Mouse (Mus musculus): ENCODE data around the gene Sft2d2. TPM values are rescaled to one million over a fixed set of nuclear protein-coding genes. Genes with fewer than 3 reads are reported as not detected.

Sft2d2 gene
- total RNA-seq, 2 experiments from 2014 or later = 27.3 to 33.0 TPM

DNA sequence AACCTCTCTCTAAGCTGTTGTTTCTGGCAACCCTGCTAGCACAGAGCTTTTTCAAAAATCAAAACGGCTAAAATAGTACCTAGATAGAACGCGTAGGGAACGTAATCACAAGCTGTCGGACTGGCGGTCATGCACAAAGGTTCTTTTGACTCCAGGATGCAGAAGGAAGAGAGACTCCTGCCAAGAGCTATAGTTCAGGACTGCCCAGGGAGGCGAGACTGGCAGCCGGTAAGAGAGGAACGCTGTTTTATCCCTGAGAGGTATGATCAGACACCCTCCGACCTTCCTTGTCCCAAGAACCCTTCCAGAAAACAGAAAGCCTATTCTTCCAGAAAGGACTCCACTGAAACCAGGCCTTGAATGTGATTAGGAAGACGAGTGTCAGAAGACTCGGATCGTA lies 2.6 kb downstream of the Sft2d2 start:
- no peak for DNase-seq (ENCODE audit: low spot score in 2 of 2)

DNA sequence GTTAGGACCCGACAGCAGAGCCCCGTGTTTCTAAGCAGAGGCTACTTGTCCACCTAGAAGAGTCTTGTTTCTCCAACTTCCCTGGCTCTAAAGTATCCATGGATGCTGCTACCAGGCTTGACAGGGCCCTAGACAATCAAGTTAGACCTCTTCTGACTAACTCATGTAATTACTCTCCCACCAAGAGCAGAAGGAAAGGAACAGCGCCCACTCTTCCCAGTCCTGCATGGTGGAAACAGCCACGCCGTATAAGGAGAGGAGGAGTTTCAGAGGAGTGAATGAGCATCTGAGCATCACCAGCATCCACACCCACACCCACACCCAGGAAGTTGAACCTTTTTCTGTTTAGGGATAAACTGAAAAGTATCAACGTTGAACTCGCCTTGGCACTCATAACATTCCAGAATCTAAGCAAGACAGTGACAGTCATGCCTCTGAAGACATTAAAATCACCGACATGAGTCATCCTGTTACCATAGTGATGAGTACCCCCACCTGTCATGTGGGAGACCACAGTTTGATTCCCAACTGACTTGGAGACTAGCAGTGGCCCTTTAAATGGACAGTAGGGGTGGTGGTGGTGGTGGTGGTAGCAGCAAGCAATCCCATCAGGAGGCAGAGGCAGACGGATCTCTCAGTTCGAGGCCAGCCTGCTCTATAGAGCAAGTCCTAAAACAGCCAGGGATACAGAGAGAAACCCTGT lies 3.5 kb downstream of the Sft2d2 start:
- DNase-seq (ENCODE audit: low spot score in 2 of 2) = no peak

DNA sequence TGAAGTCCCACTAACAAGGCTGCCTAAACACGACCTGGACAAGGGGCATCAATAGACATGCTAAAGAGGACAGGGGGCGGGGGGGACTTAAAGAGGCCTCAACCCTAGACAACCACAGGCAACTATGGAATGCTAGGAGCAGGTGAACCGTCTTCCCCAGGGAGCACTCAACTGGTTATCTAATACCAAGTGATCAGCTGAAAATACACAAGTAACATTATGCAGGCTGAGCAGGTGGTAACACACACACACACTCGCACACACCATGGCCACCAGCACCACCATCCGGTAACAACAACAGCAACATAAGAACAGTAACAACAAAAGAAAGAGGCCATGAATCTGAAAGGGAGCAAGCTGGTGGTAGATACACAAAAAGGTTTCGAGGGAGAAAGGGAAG lies 4.2 kb downstream of the Sft2d2 start:
- no peak for DNase-seq (ENCODE audit: low spot score in 2 of 2)

- DNase-seq (ENCODE audit: low spot score in 2 of 2) = no peak
Measured at GRCm38 (mm10) chr1:165188806-165189580, 5.2 kb downstream of the Sft2d2 start.

- DNase-seq (ENCODE audit: low spot score in 2 of 2) = no peak
Measured at GRCm38 (mm10) chr1:165187357-165187756, 6.9 kb downstream of the Sft2d2 start.

DNA sequence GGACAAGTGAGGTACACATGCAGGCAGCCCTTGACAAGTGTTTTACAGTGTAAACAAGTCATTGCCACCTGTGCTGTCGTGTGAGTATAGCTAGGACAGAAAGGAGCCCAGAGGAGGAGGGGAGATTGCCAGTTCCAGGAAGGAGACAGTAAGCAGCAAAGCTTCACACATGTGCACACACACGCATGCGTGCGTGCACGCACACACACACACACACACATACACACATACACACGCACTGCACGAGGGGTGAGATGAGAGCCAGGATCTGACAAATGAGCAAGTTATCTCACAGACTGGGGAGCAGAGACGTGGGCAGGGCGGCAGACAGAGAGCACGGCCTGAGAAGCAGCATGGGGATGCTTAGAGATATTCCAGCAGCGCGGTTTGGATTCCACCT lies 7.7 kb downstream of the Sft2d2 start:
- DNase-seq (ENCODE audit: low spot score in 2 of 2) = no peak

DNA sequence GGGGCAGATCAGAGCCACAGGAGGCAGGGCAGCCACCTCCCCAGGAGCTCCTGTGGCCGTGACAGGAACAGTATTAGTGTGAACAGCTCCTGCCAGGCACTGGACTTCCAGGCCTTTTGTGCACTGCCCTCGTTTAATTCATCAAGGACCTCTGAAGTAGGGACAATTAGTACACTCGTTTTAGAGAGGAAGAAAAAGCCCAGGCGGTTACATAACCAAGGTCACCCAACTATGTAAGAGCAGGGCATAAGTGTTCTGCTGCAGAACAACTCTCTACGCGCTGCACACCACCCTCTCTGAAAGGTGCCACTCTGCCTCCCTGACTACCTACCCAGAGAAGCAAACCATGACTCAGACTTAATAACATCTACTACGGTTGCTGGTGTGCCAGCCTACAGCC lies 9.1 kb downstream of the Sft2d2 start:
- no peak for DNase-seq (ENCODE audit: low spot score in 2 of 2)

DNA sequence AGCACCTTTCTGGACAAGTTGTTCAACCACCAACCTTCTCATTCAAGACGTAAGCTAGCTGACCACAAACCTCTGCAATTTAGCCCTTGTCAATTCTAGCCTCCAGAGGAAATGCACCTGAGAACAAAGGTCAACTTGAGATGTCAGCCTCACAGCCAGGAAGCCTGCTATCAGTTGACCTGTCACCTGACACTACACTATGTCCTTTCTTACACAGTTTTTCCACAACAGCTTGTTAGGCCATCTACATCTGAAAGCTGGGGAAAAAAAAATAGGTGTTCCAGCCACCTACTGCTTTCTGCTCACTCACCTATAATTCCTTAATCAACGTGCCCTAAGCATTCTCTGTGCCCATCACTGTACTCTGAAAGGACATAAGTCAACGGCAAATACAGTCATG lies 10.1 kb downstream of the Sft2d2 start:
- no peak for DNase-seq (ENCODE audit: low spot score in 2 of 2)

- DNase-seq (ENCODE audit: low spot score in 2 of 2) = no peak
Measured at GRCm38 (mm10) chr1:165183400-165183799, 10.8 kb downstream of the Sft2d2 start.

- no peak for DNase-seq (ENCODE audit: low spot score in 2 of 2)
Measured at GRCm38 (mm10) chr1:165179321-165179720, 14.9 kb downstream of the Sft2d2 start.

GRCm38 (mm10) chr1:165178075-165178474 lies 16.2 kb downstream of the Sft2d2 start:
- DNase-seq (ENCODE audit: low spot score in 2 of 2) = no peak

DNA sequence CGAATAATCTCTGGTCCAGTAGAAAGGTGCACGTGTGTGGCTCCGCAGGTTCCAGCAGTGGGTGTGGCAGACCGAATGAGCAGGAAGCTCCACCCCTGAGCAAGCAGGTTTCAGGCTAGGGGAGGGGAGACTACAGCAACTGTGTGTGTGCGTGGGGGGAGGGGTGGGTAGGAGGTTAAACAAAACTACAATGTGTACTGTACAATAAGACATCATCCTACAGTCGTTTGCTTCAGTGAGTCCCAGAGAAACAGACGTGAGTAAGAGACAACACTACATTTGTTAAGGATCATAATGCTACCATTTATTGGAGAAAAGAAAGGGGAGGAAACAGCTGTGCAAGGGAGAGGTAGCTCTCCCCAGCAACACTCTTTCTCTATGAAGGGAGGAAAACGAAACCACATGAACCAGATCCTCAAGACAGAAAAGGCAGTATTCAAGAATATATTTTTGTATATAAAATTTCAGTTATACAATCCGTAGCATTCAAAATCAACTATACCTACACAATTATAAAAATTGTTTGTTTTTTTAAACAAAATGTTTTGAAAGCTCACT lies 20.1 kb downstream of the Sft2d2 start:
- DNase-seq (ENCODE audit: low spot score in 2 of 2) = no peak

- no peak for DNase-seq (ENCODE audit: low spot score in 2 of 2)
Measured at GRCm38 (mm10) chr1:165171277-165171676, 23.0 kb downstream of the Sft2d2 start.

- DNase-seq (ENCODE audit: low spot score in 2 of 2) = no peak
Measured at GRCm38 (mm10) chr1:165170157-165170556, 24.1 kb downstream of the Sft2d2 start.

DNA sequence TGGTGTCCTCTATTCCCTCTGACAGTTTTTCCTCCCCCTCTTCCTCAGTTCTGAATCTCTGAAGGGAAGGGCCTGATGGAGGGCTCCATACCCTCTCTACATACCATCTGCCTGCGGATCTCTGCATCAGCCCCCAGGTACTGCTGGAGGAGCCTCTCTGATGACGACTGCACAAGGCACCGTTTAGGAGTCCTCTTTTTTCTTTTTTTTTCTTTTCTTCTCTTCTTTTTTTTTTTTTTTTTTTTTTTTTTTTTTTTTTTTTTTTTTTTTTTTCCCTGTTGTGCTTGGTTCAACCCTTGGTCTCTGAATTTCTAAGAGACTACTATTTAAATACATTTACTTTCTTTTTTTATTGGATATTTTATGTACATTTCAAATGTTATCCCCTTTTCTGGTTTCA lies 24.8 kb downstream of the Sft2d2 start:
- no peak for DNase-seq (ENCODE audit: low spot score in 2 of 2)

GRCm38 (mm10) chr1:165164920-165165319 lies 29.3 kb downstream of the Sft2d2 start:
- DNase-seq (ENCODE audit: low spot score in 2 of 2) = no peak

DNA sequence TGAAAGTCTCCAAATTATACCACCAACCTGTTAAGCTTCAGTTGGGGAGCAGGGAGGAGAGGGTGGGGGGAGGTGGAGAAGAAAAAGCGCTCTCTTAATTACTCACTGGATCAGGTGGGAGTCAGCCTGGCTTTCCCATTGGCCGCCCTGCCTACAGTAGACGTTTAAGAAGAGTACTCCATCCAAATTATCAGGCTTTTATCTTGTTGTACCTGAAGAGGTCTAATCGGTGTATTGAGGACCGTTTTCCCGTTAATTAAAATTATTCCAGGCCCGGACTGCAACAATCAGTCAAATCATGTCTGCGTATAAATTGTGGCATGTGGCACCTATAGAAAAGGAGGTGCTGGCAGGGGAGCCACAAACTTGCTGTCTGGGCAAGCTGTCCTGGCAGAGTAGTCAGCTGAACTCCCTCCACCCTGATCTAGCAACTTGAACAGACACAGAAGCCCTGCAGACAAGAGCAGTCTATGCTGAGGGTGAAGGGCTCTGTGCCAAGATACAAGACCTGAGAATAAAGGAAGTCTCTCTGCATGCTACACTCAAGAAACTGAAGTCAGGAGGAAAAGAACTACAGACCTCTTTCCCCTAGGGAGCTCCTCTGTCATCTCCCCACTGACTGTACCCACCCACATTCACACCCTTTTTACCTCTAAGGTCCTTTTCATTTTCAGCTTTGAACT lies 33.4 kb downstream of the Sft2d2 start, which contains the start of gene Tbx19:
Gene Tbx19 (minus strand): TSS at position 51 of the 683 bp plus-strand sequence.
- DNase-seq (ENCODE audit: low spot score in 2 of 2) = no peak

DNA sequence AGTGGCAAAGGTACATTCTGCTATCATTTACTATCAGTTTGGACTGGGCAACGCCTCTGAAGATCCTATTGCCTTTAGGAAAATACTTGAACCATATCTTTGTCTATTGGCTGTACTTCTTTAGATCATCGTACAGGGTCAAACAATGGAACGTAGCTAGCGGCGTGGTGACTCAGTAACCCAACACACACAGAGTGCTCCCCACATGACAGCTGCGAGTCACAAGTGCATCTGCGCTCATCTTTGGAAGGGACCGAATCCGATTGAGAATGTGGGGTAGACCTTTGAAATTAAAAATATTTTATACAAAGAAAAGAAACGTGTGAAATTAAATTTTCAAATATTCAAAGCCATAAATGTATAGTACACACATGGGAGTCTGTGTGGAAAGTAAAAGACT lies 35.4 kb downstream of the Sft2d2 start:
- no peak for DNase-seq (ENCODE audit: low spot score in 2 of 2)

DNA sequence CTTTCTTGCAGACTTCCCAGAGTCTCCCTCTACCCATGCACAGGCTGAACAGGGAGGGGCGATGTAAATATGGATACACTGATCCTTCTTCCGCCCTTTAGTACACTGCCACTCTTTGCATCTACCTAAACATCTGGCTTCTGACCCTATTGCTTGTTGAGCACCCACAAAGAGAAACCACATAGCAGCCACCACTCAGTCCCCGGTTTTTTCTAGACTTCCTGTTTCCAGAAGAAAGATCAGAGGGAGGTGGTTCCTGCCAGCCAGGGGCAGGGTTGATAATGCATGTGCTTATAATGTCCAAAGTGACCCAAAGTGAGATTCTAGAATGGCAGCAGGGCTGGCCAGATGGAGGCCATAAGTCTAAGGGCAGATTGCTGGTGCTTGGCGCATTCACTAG lies 40.1 kb downstream of the Sft2d2 start:
- no peak for DNase-seq (ENCODE audit: low spot score in 2 of 2)

GRCm38 (mm10) chr1:165151216-165151615 lies 43.0 kb downstream of the Sft2d2 start:
- no peak for DNase-seq (ENCODE audit: low spot score in 2 of 2)

DNA sequence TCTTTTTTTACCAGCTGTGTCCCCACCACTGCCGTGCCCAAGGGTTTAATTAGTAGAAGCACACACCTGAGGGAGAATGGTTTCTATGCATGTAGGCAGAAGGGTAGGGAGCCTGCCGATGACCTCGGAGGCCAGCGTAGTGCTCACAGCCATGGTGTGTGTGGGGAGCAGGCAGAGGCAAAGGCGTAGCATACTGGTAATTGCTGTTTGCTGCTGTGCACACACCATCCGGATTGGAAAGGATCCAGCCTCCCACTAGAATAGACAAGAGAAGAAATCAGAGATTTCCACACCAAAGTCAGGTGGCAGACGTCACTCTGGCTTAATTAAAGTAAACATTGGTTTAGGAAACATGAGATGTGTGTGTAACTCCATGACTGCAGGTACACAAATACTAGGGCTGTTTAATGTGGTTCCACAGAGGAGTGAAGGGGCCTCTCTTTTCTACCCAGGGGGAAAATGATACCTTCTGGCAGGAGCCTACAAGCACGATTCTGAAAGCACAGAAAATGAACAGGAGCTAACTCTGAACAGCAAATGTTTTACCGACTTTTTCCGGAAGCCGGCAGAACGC lies 51.8 kb downstream of the Sft2d2 start:
- DNase-seq (ENCODE audit: low spot score in 2 of 2) = no peak
